Mouse (Mus musculus) right cerebral cortex, postnatal 36 days (tissue): Measurements from ENCODE around the gene Pithd1.

Experiments used
- DNase-seq, 2 experiments: peaks; one replicate each; pipeline ENCODE4 v3.0.0; 2022; ENCODE audit warnings: low spot score in 2 of 2, mixed read lengths in 1 of 2

Gene Pithd1

DNA sequence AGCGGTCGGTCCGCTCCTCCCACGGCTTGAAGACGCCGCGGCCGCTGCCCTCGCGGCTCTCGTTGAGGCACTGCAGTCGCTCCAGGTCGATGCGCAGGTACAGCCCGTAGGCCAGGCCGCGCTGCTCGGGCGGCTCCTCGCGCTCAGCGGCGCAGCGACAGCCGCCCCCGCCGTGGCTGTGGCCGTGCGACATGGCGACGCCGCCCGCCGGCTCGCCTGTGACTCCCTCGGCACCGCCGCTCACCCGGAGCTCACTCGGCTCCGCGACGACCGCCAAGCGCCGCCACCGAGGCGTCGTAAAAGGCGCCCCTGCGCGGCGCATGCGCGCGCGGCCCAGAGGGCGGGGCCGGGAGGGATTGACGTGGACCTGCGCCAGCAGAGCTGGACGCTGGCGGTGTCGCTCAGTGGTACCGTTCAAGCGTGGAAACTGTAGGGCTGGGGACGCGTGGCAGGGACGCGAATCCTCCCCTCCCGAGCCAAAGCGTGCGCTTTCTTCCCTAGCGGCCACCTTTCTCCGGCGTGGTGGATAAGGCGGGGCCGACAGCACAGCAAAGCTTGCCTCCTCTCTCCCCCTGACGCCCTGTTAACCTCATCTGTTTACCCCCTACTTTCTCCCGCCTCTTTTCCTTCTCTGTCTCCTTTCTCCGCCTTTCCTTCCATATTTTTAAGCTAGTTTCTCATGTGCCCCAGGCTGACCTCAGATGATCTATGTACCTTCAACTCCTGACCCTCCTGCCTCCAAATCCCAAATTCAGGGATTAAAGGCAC, at the start of gene Pithd1:
Gene Pithd1 (minus strand): TSS at position 322 of the 768 bp plus-strand sequence.
- DNase-seq: peak; percentile 87 to 89

DNA sequence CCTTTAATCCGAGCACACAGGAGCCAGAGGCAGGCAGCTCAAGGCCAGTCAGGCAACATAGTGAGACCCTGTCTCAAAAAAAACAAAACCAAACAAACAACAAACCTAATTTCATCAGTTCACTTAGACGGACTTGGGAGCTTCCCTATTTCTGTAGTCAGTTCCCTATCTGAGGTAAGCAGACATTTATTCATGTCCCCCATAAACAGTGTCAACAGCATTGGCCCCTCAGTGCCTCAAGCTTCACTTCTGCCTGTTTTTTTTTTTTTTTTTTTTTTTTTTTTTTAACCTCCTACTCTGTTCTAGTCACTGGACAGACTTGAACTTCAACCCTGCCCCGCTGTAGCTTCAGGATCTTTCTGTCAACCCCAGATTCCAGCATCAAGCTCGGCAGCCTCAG, 48.0 kb upstream of the Pithd1 start:
- DNase-seq: no peak

DNA sequence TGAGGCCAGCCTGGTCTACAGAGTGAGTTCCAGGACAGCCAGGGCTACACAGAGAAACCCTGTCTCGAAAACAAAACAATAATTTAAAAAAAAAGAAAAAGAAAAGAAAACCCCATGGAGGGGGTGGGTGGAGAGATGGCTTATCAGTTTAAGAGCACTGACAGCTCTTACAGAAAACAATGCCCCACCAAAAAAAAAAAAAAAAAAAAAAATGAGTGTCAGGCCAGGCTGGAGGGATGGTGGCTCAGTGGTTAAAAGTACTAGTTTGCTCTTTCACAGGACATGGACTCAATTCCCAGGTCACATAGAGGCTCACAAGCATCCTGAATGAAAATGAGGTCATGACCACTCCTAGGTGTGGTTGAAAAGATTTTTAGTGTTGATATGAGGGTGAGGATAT, 46.2 kb upstream of the Pithd1 start:
- no peak for DNase-seq

DNA sequence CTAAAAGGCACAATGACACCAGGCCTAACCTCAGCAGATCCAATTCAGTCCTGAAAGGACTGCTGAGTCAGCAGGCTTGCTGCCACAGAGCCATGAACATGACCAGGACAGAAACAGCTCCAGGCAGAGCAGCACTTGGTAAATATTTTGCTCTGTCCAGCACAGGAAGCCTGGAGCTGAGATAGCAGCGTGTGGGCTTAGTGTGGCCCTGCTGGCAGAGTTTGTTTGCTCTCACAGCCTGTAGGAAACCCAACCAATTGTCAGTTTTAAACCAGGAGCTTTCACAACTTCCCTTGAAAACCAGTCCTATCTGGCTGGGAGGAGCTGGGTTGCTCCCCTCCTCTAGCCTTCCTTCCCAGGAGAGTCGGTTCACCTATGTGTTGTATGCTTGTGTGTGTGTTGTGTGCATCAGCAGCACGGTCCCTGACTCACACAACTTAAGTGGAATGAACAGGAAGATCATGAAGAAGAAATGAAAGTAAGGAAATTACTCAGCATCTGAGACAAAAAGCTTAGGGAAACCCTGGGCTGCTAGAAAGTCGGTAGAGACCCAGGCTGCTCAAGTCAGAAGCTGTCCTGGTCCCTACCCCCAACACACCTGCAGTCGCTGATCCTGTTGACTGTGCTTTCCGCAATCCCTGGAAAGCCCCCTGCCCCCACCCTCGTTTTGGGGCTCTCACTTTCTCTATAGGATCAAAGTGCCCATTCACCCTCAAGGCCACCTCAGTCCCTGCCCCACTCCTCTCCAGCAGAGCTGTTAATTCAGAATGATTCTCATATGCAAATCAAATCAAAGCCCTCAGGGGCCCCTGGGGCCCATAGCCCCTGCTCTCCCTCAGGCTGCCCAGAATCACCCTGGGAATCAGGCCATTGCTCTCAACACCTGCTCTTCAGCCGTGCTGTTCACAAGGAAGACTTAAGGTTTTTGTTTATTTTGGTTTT, 44.2 kb upstream of the Pithd1 start:
- DNase-seq: no peak

DNA sequence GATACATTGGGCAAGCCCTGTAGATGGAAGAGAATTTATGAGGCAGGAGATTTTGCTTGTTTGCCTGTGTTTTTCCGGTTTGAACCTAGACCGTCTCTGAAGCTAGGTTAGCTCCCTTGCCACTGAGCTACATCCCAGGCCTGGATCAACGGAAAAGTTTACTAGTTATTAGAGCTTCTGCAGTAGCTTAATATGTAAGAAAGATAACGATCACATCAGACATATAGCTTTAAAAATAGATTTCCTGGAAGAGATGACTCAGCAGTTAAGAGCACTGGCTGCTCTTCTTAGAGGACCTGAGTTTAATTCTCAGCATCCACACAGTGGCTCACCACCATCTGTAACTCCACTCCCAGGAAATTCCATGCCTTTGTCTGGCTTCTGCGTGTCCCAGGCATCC, 41.6 kb upstream of the Pithd1 start:
- DNase-seq: no peak

DNA sequence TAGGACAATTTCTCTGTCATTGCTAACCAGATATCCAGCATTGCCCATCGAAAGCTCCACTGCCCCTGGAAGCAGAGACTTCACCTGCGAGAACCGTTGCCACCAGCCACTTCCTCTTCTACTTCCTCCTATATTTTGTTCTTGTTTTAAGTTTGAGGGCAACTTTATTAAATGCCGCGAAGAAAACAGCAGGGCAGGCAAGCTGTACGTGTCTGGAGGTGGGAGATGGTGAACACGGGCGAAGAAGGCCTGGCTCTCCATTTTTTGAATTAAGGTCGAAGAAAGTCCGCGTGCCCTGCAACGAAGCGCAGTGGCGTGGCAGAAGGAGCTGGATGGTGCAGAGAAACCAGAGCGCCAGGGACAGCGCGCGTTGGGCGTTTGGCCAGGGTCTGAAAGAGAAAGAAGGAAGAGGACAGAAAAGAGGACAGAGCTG, 41.1 kb upstream of the Pithd1 start:
- no peak for DNase-seq

DNA sequence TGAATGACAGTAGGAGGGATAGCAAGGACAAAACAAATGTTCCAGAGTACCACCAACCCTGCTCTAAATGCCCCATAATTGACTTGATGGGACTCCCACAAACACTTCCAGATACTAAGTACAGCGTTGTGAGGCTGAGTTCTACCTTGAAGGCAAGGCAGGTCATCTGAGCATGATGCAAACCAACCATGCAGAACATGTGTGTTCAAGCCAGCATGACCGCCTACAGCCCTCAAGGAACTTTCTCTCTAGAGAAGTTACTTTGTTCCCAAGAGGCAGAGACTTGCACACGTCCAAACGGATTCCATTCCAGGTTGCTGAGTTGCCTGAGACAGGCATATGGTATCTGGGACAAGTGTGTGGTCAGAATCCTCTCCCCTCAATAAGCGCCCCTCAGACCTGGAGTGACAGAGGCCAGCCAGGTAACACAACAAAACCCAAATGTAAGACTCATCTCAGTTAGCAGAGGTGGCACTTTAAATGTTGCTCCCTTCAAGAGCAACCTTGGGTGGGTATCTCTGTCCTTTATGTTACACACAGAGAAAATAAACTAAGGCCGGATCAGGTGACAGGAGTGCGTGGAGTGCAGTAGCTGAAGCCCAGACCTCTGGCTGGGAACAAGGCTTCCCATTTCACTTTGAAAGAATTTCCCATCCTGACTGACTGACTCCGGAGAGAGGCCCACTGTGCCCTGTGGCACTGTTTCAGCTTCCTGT, 40.5 kb upstream of the Pithd1 start:
- DNase-seq: no peak

DNA sequence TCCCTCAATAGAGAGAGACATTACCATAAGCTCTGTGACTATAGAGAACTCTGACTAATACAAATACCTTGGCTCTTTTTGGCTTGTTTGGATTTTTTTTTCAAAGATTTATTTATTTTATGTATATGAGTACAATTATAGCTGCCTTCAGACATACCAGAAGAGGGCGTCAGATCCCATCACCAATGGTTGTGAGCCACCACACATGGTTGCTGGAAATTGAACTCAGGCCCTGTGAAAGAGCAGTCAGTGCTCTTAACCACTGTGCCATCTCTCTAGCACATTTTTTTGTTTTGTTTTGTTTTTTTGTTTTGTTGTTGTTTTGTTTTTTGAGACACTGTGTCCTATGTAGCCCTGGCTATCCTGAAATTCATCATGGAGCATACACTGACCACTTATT, 38.3 kb upstream of the Pithd1 start:
- no peak for DNase-seq

DNA sequence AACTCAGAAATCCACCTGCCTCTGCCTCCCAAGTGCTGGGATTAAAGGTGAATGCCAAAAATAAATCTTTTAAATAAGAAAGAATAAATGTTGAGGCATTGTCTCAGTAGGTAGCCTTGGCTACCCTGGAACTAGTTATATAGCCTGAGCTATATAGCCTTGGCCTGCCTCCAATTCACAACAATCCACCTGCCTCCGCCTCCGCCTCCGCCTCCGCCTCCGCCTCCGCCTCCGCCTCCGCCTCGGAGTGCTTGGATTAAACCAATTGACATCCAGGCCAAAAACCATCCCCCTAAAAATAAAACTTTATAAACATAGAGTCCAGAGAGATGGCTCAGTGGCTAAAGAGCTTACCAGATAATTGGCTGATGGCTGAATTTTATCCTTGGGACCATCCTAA, 35.9 kb upstream of the Pithd1 start:
- DNase-seq: no peak

DNA sequence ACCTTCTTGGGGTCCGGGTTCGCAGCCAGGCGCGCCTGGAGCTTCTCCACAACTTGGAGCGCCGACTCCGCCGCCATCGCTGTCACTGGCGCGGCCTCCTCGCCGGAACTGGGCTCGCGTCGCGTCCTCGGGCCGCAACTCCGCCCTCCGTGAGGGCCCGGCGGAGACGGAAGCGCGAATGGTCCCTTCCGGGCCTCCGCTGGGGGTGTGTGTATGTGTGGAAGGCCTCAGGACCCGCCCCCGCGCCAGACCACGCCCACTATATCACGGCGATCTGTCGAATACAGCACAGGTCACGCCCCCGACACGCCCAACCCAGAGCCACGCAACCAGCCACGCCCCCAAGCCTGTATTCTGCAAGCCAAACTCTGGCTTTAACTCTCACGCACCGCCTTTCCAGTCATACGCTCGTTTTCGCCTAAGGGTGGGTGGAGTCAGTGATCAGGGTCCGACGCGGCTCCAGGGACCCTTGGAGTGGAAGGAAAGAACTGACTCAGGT, 34.5 kb upstream of the Pithd1 start, which contains the start of gene Eloa:
Gene Eloa (minus strand): TSS at position 215 of the 499 bp plus-strand sequence.
- peak; percentile 99 to 100 for DNase-seq

DNA sequence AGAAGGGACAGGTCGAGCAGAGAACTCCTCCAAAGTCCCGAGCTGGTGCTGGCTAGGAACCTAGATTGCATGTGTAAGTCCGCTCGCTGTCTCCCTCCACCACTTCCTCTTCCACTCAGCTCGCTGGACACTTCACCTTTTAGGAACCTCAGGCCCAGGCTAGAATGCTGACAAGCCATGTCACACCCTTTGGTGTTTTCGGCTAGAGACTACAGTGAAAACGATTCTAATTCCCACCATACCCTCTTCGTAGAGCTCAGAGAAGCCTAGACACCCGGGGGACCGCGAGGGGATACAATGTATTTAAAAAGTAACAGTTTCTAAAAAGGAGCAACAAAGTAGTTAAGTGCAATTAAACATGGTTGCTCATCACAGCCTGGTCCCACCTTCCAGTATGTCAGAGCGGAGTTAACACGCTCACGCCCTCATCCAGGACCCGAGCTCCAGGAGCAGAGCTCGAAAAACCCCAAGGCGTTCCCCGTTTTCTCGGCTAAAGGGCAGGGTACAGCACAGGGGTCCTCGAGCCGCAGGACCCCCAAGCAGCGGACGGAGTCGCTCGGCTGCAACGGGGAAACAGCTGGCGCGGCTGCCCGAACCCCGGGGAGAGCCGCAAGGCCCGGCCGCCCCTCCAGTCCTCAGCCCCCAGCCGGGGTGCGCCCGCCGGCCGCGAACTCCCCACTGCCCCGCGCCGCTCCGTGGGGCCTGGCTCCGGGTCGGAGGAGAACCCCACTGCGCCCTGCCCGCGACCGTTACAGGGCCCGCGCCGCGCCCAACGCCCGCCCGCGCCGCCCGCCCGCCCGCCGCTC, 33.9 kb upstream of the Pithd1 start:
- DNase-seq: no peak

DNA sequence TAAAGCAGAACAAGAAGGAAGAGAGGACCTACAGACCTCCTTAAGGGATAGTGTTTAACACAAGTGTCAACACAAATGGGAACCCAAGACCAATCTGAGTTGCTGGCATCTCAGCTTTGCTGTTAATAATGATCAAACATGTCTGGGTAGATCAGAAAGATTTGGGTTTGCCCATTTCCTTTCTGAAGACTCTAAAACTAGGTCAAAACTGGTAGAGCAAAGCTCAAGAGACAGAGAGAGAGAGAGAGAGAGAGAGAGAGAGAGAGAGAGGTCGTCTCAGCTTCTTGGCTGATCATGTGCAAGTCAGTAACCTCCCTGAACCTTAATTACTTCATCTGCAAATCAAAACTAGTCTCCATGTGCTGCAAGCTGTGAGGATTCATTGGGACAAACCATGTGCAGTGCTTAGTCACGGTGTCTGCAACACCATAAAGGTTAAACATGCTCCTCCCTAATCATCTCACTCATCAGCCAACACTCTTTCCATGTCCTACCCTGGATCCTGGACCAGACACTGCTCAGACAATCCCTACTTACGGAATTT, 29.1 kb upstream of the Pithd1 start:
- no peak for DNase-seq

DNA sequence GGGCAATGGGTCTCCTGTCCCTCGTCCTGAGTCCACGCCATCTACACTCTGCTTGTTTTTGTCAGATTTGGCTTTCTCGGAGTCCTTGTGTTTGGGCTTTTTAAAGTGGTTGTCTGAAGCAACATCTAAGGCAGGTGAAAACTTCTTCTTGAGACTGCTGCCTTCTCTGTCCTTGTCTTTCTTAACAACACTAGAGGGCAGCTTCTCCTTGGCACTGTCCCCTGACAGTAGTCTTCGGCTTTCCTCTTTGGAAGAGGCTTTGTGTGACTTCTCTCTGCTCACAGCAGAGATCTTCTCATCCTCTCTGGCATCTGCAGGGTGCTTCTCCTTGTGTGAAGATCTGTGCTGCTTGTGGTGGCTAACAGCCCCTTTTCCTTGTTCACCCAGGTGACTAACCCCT, 23.5 kb upstream of the Pithd1 start:
- DNase-seq: no peak

DNA sequence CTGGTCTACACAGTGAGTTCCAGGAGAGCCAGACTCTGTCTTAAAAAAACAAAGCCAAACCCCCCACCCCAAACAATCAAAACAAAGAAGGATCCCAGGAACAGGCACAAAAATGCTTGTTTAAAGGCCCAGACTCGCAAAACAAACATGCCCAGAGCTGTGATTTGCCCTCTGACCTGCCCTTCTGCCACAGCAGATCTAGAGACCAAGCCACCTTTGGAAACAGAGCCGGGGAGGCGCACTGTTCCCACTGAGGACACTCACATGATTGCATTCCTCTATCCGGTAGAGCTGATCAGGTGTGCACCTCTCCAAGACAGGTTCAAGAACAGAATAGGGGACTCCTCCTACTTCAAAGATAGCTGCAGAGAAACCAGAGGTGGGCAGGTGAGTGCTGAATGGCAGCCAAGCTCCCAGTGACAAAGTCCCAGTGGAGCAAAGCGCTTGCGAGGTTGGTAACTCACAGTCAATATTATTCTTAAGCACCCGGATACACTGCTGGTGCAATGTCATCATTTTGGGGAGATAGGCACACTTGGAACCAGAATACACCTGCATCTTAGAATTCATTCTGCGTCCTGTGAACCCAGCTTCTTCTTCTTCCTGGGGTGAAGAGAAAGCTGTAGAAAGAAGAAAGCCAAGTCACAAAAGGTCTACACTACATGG, 21.9 kb upstream of the Pithd1 start:
- DNase-seq: no peak

DNA sequence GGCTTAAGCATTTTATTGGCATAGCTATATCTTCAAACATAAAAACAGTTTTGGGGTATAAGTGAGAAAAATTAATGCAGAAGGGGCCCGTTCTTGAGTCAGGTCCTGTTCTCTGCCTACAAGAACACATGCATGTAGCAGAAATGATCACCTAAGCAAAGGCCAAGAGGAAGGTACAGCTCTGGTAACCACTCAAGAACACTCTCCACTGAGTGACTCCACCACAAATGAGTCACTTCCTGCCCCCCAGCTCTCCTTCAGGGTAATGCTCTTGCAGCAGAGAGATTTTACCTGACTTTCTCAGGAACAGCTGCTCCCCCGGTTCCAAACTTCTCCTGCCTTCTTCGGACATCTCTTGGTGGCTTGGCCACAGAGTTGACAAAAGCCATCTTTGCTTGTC, 19.8 kb upstream of the Pithd1 start:
- DNase-seq: no peak

DNA sequence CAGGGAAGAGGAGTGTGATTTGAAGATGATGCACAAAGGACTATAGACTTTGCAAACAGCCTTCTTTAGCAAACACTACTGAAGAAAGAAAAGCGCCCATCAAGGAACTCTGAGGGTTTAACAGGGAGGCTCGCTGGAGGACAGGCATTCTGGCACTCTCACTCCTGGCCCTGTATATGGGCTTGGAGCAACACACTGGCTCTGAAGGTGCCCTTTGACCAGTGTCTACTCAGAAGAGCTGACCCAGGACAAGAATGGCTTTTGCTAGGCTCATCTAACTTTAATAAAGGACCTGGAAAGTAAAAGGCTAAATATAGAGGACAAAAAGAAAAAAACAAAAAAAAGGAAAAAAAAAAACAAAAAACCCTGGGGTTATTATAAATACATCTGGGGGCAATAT, 17.9 kb upstream of the Pithd1 start:
- DNase-seq: no peak

DNA sequence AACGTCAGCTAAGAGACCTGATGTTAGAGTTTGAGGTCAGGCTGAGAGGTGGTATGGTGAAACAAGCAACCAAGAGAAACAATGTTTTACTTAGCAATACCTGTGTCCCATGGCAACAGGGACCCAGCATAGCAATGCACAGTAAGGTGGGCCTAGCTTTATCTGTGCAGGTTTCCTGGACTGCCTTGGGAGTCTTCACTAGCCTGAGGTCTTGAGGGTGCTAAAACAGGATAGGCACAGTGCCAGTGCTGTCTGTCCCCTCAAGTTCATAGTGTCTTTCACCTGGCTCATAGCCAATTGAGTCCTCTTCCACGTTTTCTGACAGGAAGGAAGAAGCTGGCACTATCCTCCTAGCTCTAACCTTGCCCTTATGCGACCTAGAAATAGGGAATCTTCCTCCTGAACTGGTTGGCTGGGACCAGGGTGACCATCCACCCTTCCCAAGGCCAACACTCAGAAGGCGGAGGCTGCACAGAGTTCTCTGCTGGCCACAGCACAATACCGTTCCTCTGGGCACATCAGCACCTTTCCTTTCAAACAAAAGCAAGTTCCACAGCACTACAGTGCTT, 17.1 kb upstream of the Pithd1 start:
- DNase-seq: no peak

DNA sequence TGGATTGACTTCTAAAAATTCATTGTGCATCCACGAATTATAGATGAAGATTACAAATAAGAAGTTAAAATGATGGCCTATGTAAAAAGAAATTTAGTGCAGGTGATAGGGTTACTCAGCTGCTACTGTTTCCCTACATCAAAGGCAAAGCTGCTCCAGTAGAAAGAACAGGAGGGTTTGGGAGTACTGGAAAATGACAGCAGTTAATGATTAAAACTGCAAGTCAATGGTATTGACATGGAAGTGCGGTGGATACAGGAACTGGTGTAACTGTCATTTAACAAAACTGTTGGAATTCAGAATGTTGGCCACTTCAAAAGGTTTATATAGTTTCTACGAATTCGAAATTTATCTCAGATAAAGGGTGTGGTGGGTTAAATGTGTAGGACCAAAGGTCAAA, 8.1 kb upstream of the Pithd1 start:
- no peak for DNase-seq

DNA sequence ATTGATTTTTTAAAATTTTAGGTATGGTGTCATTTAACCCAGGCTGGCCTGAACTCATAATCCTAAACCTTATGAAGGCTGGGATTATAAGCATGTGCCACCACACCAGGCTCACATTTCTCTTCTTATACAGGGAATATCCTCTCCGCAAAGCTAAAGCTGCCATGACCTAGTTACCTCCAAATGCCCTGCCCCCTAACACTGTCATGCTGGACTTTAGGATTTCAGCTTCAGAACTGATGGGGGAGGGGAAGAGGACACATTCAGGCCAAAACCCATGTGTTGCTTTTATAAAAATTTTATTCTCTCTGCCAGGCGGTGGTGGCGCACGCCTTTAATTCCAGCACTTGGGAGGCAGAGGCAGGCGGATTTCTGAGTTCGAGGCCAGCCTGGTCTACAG, 6.9 kb upstream of the Pithd1 start:
- DNase-seq: no peak

DNA sequence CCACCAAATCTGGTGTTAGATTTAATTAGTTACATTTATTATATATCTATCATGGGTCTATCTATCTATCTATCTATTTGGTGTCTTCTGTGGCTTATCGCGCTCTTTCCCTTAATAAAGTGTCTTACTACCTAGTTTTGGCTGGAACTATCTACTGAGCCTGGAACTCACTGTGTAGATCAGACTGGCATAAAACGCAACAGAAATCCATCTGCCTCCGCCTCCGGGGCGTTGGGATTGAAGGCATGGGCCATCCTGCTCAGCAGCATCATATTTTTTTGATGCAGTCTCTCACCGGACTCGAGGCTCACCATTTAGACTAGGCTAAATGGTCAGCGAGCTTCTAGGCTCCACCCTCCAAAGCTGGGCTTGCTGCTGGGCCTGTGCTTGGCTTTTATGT, 650 bp upstream of the Pithd1 start:
- no peak for DNase-seq
